Mouse (Mus musculus) retina, adult 2 months (tissue): ENCODE results near the gene Arfgef2.

Experiments used
- DNase-seq: peaks from one replicate; pipeline ENCODE4 v3.0.0-alpha.2; 2012; ENCODE audit warnings: low read depth, low spot score

The Arfgef2 gene

GRCm38 (mm10) chr2:166856366-166856765 lies 51.0 kb downstream of the Arfgef2 start:
- no peak for DNase-seq

GRCm38 (mm10) chr2:166857118-166857517 lies 51.7 kb downstream of the Arfgef2 start:
- DNase-seq, result no peak

- no peak for DNase-seq
Observed at GRCm38 (mm10) chr2:166859214-166859613, 53.8 kb downstream of the Arfgef2 start.

- DNase-seq, result no peak
Observed at GRCm38 (mm10) chr2:166862505-166862904, 57.1 kb downstream of the Arfgef2 start.

- DNase-seq, result no peak
Observed at GRCm38 (mm10) chr2:166865476-166865875, 60.1 kb downstream of the Arfgef2 start.

- no peak for DNase-seq
Observed at GRCm38 (mm10) chr2:166870271-166870865, 65.0 kb downstream of the Arfgef2 start.

GRCm38 (mm10) chr2:166870899-166871298 lies 65.5 kb downstream of the Arfgef2 start:
- no peak for DNase-seq

GRCm38 (mm10) chr2:166874675-166875280 lies 69.4 kb downstream of the Arfgef2 start:
- no peak for DNase-seq

- no peak for DNase-seq
Observed at GRCm38 (mm10) chr2:166875561-166875960, 70.2 kb downstream of the Arfgef2 start.

- no peak for DNase-seq
Observed at GRCm38 (mm10) chr2:166876331-166876730, 70.9 kb downstream of the Arfgef2 start.

DNA sequence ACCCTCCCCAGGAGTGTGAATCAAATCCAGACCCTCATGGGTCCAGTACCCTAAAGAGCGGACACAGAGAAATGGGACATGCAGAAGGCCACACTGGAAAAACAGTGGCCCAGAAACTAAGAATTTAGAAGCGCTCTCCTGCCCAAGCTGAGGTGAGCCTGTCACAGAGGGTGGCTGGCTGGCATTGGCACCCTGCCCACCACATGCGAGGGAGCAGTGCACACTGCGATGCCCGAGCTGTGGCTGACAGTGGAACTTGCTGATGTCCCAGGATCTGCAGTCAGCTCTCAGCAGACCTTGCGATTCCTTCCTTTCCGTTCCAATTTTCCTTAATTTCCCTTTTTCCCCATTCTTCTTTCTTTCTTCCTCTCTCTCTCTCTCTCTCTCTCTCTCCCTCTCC lies 79.7 kb downstream of the Arfgef2 start:
- DNase-seq, result no peak

DNA sequence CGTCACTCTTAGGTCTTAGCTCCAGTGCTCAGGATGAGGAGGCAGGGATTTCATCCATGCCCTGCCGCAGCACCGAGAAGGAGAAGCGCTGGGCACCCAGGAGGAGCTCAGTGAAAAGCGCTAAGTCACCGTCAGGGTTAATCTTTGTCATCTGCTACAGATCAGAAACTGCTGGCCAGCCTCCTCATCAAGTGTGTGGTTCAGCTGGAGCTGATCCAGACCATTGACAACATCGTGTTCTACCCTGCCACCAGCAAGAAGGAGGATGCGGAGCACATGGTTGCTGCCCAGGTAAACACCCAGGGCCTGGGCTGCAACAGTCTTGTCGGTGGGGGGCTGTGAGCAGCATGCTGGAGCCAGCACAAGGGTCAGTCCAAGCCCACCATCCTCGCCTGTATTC lies 80.2 kb downstream of the Arfgef2 start:
- DNase-seq, result no peak

DNA sequence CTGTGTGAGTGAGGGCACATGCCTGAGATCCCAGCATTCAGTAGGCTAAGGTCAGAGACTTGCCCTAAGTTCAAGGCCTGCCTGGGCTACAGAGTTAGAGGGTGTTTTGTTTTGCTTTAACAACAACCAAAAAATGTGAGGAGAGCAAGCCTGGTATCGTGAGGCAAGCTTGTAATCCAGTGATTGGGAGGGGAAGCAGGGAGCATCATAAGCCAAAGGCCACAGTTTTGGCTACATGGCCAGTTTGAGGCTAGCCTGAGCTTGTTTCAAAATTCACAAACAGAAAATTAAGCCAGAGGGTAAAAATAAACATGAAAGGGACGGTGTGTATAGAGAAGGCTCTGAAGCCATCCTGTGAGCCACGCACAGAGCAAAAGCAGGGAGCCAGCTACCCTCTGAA lies 80.8 kb downstream of the Arfgef2 start:
- no peak for DNase-seq

DNA sequence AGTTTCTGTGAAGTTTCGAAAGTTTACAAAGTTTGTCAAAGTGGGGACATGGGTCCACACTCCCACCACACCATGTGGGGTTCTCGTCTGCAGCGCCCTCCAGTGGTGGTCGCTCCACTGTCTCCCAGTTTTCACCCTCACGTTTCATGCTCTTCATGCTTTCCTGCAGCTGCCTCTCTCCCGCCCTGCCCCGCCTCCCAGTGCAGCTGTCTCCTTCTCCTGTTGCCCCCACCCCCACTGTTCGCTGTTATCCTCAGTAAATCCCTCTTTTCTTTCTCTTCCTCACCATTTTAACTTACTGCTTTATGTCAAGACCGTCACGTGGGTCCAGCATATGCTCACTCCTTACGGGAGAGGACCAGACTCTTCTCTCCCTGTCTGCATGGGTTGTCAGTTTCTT lies 82.4 kb downstream of the Arfgef2 start:
- DNase-seq, result no peak

DNA sequence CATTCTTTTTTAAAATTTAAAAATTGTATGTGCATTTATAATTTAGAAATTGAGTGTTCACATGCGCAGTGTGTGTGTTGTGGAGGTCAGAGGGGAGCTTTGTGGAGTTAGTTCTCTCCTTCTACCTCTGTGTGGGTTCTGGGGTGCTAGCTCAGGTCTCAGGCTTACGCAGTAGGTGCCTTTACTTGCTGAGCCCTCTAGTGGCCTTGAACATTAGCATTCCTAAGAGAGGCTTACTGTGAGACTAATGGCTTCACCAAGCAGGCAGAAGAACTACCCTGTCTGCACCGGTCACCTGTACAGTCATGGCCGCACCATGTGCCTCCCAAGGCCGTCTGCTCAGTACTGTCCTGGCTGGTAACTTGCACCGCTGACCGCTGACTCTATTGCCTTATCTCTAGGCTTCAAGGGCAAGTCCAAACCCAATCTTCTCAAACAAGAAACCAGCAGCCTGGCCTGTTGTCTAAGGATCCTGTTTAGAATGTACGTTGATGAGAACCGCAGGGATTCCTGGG lies 86.0 kb downstream of the Arfgef2 start:
- no peak for DNase-seq

DNA sequence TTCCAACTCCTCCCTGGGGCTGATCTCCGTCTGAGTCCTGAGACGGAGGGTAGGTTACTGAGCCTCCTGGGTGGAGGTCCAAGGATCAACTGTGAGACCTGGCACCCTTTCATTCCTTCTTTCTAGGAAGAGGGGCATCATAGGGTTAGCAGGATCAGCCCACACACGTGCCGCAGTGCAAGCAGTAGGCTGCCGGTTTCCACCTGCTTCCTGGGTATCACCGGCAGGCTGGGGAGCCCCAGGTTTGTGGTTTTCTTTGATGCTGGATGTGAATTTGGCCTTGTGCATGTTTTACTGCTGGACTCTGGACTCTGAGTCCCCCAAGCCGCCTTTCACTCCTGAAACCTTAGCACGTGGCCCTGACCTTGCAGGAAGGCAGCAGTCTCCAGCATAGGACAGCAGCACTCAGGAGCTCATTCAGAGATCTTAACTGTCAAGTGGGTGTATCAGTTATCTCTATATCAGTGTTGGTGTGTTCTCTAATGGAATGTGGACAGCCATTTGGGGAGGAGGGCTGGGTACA lies 86.8 kb downstream of the Arfgef2 start:
- DNase-seq, result no peak

- DNase-seq, result no peak
Observed at GRCm38 (mm10) chr2:166893036-166893435, 87.6 kb downstream of the Arfgef2 start.

DNA sequence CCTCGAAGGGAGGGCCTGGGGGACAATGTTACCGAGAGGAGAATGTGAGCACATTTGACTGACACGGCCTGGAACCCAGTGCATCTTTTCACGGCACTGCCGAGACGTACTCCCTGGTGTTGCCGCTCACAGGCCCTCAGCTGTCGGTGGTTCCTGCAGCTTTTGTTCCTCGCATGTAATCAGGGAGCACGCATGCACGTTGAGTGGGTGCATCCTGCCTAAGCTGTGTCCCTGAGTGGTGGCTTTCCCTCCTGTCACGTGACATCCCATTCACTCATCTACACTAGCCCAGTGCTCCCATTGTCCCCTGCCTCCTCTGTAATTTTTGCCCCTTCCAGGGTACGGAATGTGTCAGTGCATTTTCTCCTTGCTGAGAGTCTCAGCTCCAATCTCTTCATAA lies 91.0 kb downstream of the Arfgef2 start:
- no peak for DNase-seq

DNA sequence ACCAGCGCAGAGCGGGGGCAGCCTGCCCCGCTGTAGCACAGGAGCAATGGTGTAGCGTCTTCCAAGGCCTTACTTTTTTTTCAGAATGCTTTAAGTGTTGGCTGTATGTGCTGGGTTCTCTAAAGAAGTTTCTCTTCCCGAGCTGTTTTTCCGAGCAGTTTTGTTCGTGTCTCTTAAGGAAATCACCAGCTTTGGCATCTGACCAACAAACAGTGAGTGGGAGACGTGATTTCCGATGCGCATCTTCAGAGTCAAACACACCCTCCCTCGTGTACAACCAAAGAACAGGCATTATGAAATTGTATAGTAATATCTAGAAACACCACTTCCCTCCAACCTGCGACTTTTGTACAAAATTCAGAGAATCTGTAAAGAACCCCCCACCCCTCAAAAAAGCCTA lies 91.6 kb downstream of the Arfgef2 start:
- DNase-seq, result no peak

GRCm38 (mm10) chr2:166899161-166899560 lies 93.8 kb downstream of the Arfgef2 start:
- no peak for DNase-seq

GRCm38 (mm10) chr2:166899746-166900145 lies 94.4 kb downstream of the Arfgef2 start:
- no peak for DNase-seq

GRCm38 (mm10) chr2:166900792-166901505 lies 95.6 kb downstream of the Arfgef2 start:
- no peak for DNase-seq
